Mouse (Mus musculus): ENCODE measurements around the gene Cep112. TPM values are rescaled to one million over a fixed set of nuclear protein-coding genes. Genes with fewer than 3 reads are reported as not detected.

The Cep112 gene
- total and polyA plus RNA-seq, 2 experiments from 2014 or later = 10.7 to 11.2 TPM

DNA sequence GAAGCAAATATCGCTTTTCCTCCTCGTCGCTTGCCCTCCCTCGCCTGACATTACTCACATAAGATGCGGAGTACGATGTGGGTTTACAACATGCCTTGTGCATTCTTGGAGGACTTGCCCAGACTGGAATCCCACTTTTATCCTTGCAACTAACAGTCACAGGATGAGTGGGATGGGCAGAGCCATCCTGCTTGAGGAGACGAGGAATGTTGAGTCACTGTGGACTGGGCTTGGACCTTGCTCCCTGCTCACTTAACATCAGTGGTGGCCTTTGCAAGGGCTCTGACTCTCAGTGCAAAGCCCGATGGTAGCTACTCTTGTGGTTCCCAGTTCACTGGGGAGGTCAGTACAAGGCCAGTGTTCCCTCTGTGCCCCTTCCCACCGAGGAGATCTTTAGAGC, 473.1 kb downstream of the Cep112 start:
- H3K4me1 ChIP-seq (ENCODE audit: insufficient read depth, low read length) = peaks cover 12% of the 10 kb centered on the region; the same call in 1 of the 2 replicates
- no peak for ATAC-seq

DNA sequence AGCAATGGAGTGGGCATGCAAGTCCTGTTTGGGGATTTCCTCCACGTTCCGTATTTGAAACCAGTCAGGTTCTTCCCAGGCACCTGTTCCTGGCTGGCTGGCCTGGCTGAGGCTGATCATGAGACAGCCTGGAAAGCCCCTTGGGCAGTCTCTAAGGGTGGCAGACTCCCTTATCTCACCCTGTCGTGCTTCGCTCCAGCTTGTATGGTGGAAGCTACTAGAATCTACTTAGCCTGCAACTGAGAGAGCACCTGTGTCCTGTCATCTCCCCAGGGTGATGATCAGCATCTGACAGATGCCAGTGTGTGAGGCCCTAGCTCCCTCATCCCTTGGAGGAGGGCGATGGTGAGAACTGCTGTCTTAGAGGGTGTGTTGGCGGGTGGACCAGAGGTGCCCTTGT, 473.5 kb downstream of the Cep112 start:
- Histone ChIP-seq H3K4me1 (ENCODE audit: insufficient read depth, low read length) (peaks cover 12% of the 10 kb centered on the region; the same call in 1 of the 2 replicates), H3K4me3 (ENCODE audit: low read length) (no peak overlapping the region), H3K27me3 (ENCODE audit: insufficient read depth, low read length) (no peaks in the 10 kb centered on the region), H3K27ac (no peak overlapping the region), H3K36me3 (ENCODE audit: insufficient read depth, low read length) (no peaks in the 10 kb centered on the region), H3K4me2 (ENCODE audit: low read depth, low read length) (no peak overlapping the region), H3K9me3 (ENCODE audit: low read length) (no peaks in the 10 kb centered on the region), H3K9ac (replicated peaks; ENCODE audit: low read length) (no peak overlapping the region)
- ATAC-seq (no peak), DNase-seq (ENCODE audit: low spot score) (no peak)
- TF ChIP-seq CTCF (IDR thresholded peaks at IDR 0.05; ENCODE audit: low read depth) = no peak
- 82% methylated on average over 6 of the region's 6 CpGs for WGBS

More for the DNA sequence above, 473.1 kb downstream of the Cep112 start:
- no peaks in the 10 kb centered on the region for H3K36me3 ChIP-seq (ENCODE audit: insufficient read depth, low read length)
- no peak overlapping the region for H3K4me3 ChIP-seq (ENCODE audit: low read length)
- no peak overlapping the region for H3K4me2 ChIP-seq (ENCODE audit: low read depth, low read length)
- no peaks in the 10 kb centered on the region for H3K9me3 ChIP-seq (ENCODE audit: low read length)
- no peaks in the 10 kb centered on the region for H3K27me3 ChIP-seq (ENCODE audit: insufficient read depth, low read length)
- WGBS = 86% methylated on average over 9 of the region's 9 CpGs
- TF ChIP-seq CTCF (IDR thresholded peaks at IDR 0.05; ENCODE audit: low read depth) = no peak
- H3K9ac ChIP-seq (replicated peaks; ENCODE audit: low read length) = no peak overlapping the region
- H3K27ac ChIP-seq = no peak overlapping the region
- DNase-seq (ENCODE audit: low spot score) = no peak

DNA sequence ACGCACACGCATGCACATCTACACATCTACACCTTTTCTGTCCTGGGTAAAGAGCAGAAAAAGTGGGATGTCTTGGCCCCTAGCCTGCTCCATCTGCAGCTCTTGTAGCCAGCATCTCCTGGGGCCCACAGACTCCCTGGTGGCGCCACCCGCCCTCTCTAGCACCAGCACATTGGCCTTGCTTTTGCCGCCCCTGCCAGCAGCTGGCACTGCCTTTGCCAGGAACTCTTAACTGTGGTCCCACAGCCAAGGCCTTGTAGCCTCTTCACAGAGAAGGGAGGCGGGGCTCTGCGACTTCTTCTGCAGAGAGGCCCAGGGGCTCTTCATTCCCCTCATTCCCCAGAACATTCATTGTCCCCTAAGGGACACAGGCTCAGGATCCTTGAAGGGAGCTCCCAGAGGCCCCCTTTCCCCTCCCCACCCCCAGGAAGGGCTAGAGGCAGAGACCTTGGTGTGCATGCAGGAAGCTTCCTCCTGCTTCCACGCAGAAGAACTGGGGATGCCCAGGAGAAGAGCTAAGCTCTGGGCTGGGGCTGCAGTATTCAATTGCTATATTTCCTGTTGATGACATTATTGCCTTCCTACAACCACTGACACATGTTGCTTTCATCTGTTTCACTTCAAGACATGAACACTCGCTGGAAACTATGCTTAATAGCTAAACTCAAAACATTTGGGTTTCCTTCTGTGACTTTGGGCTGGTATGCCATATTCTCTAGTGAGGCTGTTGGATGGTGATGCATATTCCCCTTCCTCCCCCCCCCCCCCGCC, 475.9 kb downstream of the Cep112 start:
- Histone ChIP-seq H3K27ac (peak overlapping the region; percentile 48; the same call in 1 of the 2 replicates), H3K27me3 (ENCODE audit: insufficient read depth, low read length) (no peaks in the 10 kb centered on the region)

DNA sequence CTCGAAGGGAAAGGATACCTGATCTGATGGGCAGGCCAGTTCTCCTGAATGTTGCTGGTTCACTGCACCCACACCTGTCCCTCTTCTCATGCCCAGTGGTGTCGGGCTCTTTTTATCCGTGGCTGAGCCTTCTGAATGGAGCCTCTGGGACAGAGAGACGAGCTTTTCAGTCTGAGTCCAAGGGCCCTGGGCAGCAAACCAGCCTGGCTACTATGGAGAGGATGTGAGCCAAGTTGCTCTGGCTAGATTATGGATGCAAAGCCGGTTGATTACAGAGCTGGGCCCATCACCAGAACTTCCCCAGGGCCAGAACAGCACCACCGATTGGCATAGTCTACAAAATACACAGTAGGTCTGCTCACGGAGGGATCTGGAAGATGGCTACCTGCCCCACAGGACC, 476.7 kb downstream of the Cep112 start:
- peak overlapping the region; percentile 48; the same call in 1 of the 2 replicates for H3K27ac ChIP-seq
- H3K9me3 ChIP-seq (ENCODE audit: low read length) = no peaks in the 10 kb centered on the region
- no peaks in the 10 kb centered on the region for H3K27me3 ChIP-seq (ENCODE audit: insufficient read depth, low read length)
- H3K4me3 ChIP-seq (ENCODE audit: low read length) = no peak overlapping the region
- H3K4me1 ChIP-seq (ENCODE audit: insufficient read depth, low read length) = peaks cover 5% of the 10 kb centered on the region; the same call in 1 of the 2 replicates
- peak; percentile 64 for DNase-seq (ENCODE audit: low spot score)
- peak; percentile 33; the same call in 1 of the 2 replicates for ATAC-seq
- TF ChIP-seq CTCF (IDR thresholded peaks at IDR 0.05; ENCODE audit: low read depth) = no peak
- H3K9ac ChIP-seq (replicated peaks; ENCODE audit: low read length) = no peak overlapping the region
- WGBS = 45% methylated on average over 7 of the region's 7 CpGs
- no peak overlapping the region for H3K4me2 ChIP-seq (ENCODE audit: low read depth, low read length)
- no peaks in the 10 kb centered on the region for H3K36me3 ChIP-seq (ENCODE audit: insufficient read depth, low read length)

More for the DNA sequence above, 475.9 kb downstream of the Cep112 start:
- no peak overlapping the region for H3K4me3 ChIP-seq (ENCODE audit: low read length)
- no peaks in the 10 kb centered on the region for H3K36me3 ChIP-seq (ENCODE audit: insufficient read depth, low read length)
- no peak overlapping the region for H3K9ac ChIP-seq (replicated peaks; ENCODE audit: low read length)
- no peak overlapping the region for H3K4me2 ChIP-seq (ENCODE audit: low read depth, low read length)
- peak; percentile 76 for DNase-seq (ENCODE audit: low spot score)
- H3K4me1 ChIP-seq (ENCODE audit: insufficient read depth, low read length) = peaks cover 5% of the 10 kb centered on the region; the same call in 1 of the 2 replicates
- peak; percentile 73 for ATAC-seq
- TF ChIP-seq CTCF (IDR thresholded peaks at IDR 0.05; ENCODE audit: low read depth) = no peak
- 59% methylated on average over 9 of the region's 10 CpGs for WGBS
- H3K9me3 ChIP-seq (ENCODE audit: low read length) = no peaks in the 10 kb centered on the region

DNA sequence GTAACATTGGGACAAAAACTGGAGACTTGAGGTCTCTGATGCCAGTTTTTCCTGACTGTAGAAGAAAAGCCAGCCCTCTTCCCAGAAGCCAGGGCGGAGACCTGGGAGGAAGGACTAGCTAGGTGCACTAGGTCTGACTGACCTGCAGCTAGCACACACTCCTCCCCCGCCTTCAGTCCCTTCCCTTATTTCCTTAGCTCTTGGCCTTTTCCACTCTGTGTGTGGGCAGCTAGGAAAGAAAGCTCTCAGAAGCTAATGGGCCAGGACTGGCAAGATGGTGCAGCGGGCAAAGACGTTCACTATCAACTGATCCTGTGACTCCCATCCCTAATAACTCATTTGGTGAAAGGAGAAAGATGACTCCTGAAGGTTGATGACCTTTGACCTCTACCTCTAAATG, 477.3 kb downstream of the Cep112 start:
- Histone ChIP-seq H3K4me2 (ENCODE audit: low read depth, low read length) (no peak overlapping the region), H3K4me3 (ENCODE audit: low read length) (no peak overlapping the region), H3K9ac (replicated peaks; ENCODE audit: low read length) (no peak overlapping the region), H3K9me3 (ENCODE audit: low read length) (no peaks in the 10 kb centered on the region), H3K36me3 (ENCODE audit: insufficient read depth, low read length) (no peaks in the 10 kb centered on the region), H3K27me3 (ENCODE audit: insufficient read depth, low read length) (no peaks in the 10 kb centered on the region), H3K27ac (no peak overlapping the region), H3K4me1 (ENCODE audit: insufficient read depth, low read length) (0 out of 2 replicates have a peak, but pooled peaks cover 5% of the 10 kb centered on the region)
- no peak for TF ChIP-seq CTCF (IDR thresholded peaks at IDR 0.05; ENCODE audit: low read depth)
- no peak for DNase-seq (ENCODE audit: low spot score)
- ATAC-seq = no peak
- 81% methylated on average over 4 of the region's 4 CpGs for WGBS

DNA sequence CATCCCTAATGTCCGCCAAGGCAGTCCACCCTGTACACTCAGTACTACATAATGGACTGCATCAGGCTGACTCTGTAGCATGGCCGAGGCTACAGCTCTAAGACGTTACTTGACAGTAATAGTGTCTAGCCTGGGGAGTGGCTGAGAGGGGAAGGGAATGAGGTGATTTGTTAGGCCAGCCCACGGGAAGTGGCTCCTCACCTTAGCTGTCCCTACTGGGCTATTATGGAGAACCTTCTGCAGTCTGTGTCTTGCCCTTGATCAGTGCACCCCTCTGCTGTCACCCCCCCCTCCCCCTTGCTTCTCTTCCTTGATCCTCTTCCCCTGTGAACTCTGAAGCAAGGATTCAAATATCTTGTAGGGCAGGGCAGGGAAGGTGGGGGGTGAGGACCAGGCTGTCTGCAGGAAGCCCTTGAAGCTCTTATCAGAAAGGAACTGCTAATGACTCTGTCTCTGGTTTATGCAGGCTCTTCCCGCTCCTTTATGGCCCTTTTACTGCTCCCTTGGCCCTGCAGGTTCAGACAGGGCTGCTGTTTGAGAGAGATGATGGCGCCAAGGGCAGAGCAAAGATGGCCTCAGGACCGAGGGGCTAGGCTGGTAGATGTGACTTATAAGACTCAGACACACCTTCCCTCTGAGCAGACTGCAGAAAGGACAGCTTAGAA, 481.7 kb downstream of the Cep112 start:
- H3K36me3 ChIP-seq (ENCODE audit: insufficient read depth, low read length) = no peaks in the 10 kb centered on the region
- no peaks in the 10 kb centered on the region for H3K4me1 ChIP-seq (ENCODE audit: insufficient read depth, low read length)
- WGBS = 81% methylated on average over 7 of the region's 7 CpGs
- no peaks in the 10 kb centered on the region for H3K9me3 ChIP-seq (ENCODE audit: low read length)
- ATAC-seq (no peak), DNase-seq (ENCODE audit: low spot score) (no peak)
- no peak for TF ChIP-seq CTCF (IDR thresholded peaks at IDR 0.05; ENCODE audit: low read depth)
- no peak overlapping the region for H3K4me2 ChIP-seq (ENCODE audit: low read depth, low read length)
- H3K4me3 ChIP-seq (ENCODE audit: low read length) = no peak overlapping the region
- no peak overlapping the region for H3K27ac ChIP-seq
- H3K9ac ChIP-seq (replicated peaks; ENCODE audit: low read length) = no peak overlapping the region
- no peaks in the 10 kb centered on the region for H3K27me3 ChIP-seq (ENCODE audit: insufficient read depth, low read length)

Measured in hindbrain, postnatal 0 days (tissue).